Mouse (Mus musculus): ENCODE results near the gene Ascc1.
"Not testable (repeated sequence)": the region's sequence is repeated elsewhere in the genome, so short reads cannot be mapped to it uniquely, and the experiment has no call there.

- TF ChIP-seq EP300 (IDR thresholded peaks at IDR 0.05; ENCODE audit: low read depth in 1 of 2, low read length in 2 of 2); CTCF (IDR thresholded peaks at IDR 0.05 in 2 of 3, conservative IDR thresholded peaks at IDR 0.05 in 1 of 3; ENCODE audit: control insufficient read depth in 1 of 3, insufficient read depth in 1 of 3, low read depth in 2 of 3, low read length in 3 of 3, poor library complexity in 1 of 3, severe bottlenecking in 1 of 3): not testable (repeated sequence)
These were observed 942 bp upstream of the Ascc1 start for GRCm38 (mm10) chr10:60001663-60002062.
